Mouse (Mus musculus) kidney, postnatal 0 days (tissue): ENCODE data around the gene Nt5m. TPM values are rescaled to one million over a fixed set of nuclear protein-coding genes. Genes with fewer than 3 reads are reported as not detected.
A peak's percentile ranks its signal among the peaks of the same experiment; 100 is the strongest.

ENCODE experiments used
- ATAC-seq: fragments of 200-750 bp; cut with Nextera tagmentation; replicated peaks from 2 replicates; pipeline ENCODE4 v1.8.0; 2017; ENCODE audit warnings: low read depth, moderate number of reproducible peaks, moderate TSS enrichment, moderate library complexity; ENCODE audit not compliant: low FRiP score
- DNase-seq: peaks from one replicate; pipeline ENCODE4 v3.0.0-alpha.2; 2016; ENCODE audit warnings: low spot score
- H3K27ac ChIP-seq: fragments of 300-500 bp; sonication (generic); 2 replicates; pipeline ENCODE4 v1.5.1; 2014; ENCODE audit warnings: mild to moderate bottlenecking
- H3K27me3 ChIP-seq: fragments of 300-500 bp; sonication (generic); 2 replicates; pipeline ENCODE4 v1.6.1; 2014; ENCODE audit warnings: low read length, mixed read lengths; ENCODE audit not compliant: insufficient read depth
- H3K36me3 ChIP-seq: fragments of 300-500 bp; sonication (generic); 2 replicates; pipeline ENCODE4 v1.6.1; 2014; ENCODE audit warnings: low read length, mixed read lengths; ENCODE audit not compliant: insufficient read depth
- H3K4me1 ChIP-seq: fragments of 300-500 bp; sonication (generic); replicated peaks from 2 replicates; pipeline ENCODE4 v1.6.1; 2014; ENCODE audit warnings: antibody characterized with exemption, low read length, mixed read lengths; ENCODE audit not compliant: insufficient read depth
- H3K4me2 ChIP-seq: fragments of 300-500 bp; sonication (generic); 2 replicates; pipeline ENCODE4 v1.6.1; 2014; ENCODE audit warnings: mild to moderate bottlenecking, low read length, moderate library complexity, mixed read lengths
- H3K4me3 ChIP-seq: fragments of 300-500 bp; sonication (generic); replicated peaks from 2 replicates; pipeline ENCODE4 v1.5.1; 2014; ENCODE audit warnings: low read depth, low read length
- H3K9ac ChIP-seq: fragments of 300-500 bp; sonication (generic); 2 replicates; pipeline ENCODE4 v1.6.1; 2014; ENCODE audit warnings: low read depth, low read length
- H3K9me3 ChIP-seq: fragments of 300-500 bp; sonication (generic); replicated peaks from 2 replicates; pipeline ENCODE4 v1.6.1; 2016; ENCODE audit warnings: low read length, inconsistent platforms, mixed read lengths
- CTCF ChIP-seq: IDR thresholded peaks from 2 replicates; pipeline ENCODE4 v1.5.1; 2016; ENCODE audit warnings: antibody characterized with exemption, low read depth, mild to moderate bottlenecking, moderate library complexity
- WGBS: fragments of 180-500 bp; shearing (Covaris S2); extraction: QIAGEN DNeasy Blood & Tissue Kit; methylation state at CpG from one replicate; pipeline ENCODE4 v1.1.7; 2014; 5-methylcytosine and 5-hydroxymethylcytosine counted together
- polyA plus RNA-seq: library from polyadenylated mRNA; unstranded; fragments of >200 nt; fragmentation: Nextera tagmentation; extraction: Ambion mirVana; gene quantifications from 2 replicates; pipeline ENCODE4 v1.2.1, GENCODE M21; 2015

Gene Nt5m
- polyA plus RNA-seq, 1 experiment from 2014 or later, result 41.1 TPM

DNA sequence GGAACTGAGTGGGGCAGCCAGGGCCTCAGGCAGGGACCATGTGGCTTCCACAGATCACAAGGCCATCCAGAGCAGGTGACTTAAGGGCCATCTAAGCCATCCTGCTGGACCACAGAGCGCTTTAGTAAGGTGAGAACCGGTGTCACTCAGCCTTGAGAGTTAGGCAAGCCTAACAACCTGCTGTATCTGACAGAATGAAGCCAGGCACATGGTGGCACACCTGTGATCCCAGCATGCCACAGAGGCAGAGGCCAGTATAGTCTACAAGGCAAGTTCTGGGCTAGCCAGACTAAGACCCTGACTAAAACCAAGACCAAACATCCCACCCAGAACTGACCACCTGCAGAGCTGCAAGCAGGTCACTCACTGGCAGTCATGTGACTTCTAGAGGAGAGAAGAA, 33.6 kb upstream of the Nt5m start:
- Histone ChIP-seq H3K27ac (no peak overlapping the region), H3K9me3 (no peaks in the 10 kb centered on the region), H3K4me3 (no peak overlapping the region), H3K9ac (no peak overlapping the region), H3K27me3 (no peaks in the 10 kb centered on the region), H3K4me1 (peaks cover 8% of the 10 kb centered on the region), H3K4me2 (no peak overlapping the region), H3K36me3 (peaks cover 57% of the 10 kb centered on the region)
- 95% methylated on average over 2 of the region's 2 CpGs for WGBS
- DNase-seq (no peak), ATAC-seq (no peak)
- no peak for TF ChIP-seq CTCF

DNA sequence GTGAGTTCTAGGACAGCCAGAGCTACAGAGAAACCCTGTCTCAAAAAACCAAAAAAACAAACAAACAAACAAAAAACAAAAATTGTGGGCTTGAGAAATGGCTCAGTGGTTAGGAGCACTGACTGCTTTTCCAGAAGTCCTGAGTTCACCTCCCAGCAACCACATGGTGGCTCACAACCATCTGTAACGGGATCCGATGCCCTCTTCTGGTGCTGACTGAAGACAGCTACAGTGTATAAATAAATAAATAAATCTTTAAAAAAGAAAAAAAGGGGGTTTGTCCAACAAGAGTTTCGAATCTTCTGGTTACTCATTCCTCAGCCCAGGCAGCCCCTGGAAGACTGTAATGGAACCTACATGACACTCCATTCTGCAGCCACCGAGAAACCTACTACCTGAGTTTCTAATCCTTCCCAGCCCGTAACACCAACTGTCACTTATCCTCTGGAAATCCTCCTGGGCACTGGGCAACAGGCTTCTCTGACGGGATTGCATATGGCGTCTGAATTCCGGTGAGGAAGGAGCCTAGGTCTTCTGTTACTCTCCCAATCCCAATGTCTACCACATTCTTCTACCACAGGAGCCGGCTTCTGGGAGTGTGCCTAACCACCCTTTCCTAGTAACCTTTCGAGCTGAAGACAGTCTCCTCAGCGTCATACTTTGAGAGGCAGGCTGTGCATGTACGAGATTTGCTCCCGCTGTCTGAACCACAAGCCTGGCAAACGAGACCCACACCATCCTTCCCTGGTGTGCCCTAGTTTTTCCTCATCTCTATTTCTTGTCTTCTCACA, 30.9 kb upstream of the Nt5m start:
- Histone ChIP-seq H3K4me3 (peak overlapping the region; percentile 77), H3K4me2 (peak overlapping the region; percentile 85), H3K27me3 (no peaks in the 10 kb centered on the region), H3K9ac (peak overlapping the region; percentile 90; the same call in 1 of the 2 replicates), H3K36me3 (peaks cover 33% of the 10 kb centered on the region), H3K9me3 (no peaks in the 10 kb centered on the region), H3K27ac (peak overlapping the region; percentile 25; the same call in 1 of the 2 replicates), H3K4me1 (peaks cover 8% of the 10 kb centered on the region)
- ATAC-seq (no peak), DNase-seq (no peak)
- TF ChIP-seq CTCF, result peak; percentile 40
- WGBS, result 69% methylated on average over 14 of the region's 14 CpGs

DNA sequence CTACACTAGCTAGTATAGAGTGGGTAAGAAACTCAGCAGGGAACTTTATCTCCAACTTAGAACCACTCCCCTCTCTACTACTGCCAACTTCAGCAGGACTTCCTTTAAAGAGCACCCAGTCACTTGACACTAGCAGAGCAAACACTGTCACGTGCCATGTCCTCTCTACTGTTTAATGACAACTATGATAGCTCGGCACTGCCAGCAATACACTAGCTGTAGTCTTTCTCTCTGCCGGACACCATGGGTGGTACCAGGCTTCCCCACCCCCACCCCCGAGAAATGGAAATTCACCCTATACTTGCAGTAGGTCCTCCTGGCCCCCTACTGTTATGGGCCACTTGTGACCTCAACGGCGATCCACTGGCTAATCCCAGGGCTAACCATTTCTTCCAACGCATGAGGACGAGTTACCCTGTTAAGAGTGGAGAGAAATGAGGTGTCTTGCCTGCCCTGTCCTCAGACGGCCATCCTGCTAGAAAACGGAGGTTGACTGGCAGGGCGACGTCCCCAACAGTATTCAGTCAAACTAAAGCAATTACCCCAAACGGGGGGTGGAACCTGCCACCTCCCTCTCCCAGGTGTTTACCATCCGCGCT, 30.1 kb upstream of the Nt5m start:
- H3K4me1 ChIP-seq, result peaks cover 8% of the 10 kb centered on the region
- DNase-seq (peak; percentile 75), ATAC-seq (peak; percentile 25)
- peak overlapping the region; percentile 85 for H3K4me2 ChIP-seq
- TF ChIP-seq CTCF, result no peak
- 1% methylated on average over 15 of the region's 15 CpGs for WGBS
- peak overlapping the region; percentile 90 for H3K9ac ChIP-seq
- H3K36me3 ChIP-seq, result peaks cover 27% of the 10 kb centered on the region
- H3K27ac ChIP-seq, result peak overlapping the region; percentile 95
- peak overlapping the region; percentile 77 for H3K4me3 ChIP-seq
- no peaks in the 10 kb centered on the region for H3K9me3 ChIP-seq
- H3K27me3 ChIP-seq, result no peaks in the 10 kb centered on the region

DNA sequence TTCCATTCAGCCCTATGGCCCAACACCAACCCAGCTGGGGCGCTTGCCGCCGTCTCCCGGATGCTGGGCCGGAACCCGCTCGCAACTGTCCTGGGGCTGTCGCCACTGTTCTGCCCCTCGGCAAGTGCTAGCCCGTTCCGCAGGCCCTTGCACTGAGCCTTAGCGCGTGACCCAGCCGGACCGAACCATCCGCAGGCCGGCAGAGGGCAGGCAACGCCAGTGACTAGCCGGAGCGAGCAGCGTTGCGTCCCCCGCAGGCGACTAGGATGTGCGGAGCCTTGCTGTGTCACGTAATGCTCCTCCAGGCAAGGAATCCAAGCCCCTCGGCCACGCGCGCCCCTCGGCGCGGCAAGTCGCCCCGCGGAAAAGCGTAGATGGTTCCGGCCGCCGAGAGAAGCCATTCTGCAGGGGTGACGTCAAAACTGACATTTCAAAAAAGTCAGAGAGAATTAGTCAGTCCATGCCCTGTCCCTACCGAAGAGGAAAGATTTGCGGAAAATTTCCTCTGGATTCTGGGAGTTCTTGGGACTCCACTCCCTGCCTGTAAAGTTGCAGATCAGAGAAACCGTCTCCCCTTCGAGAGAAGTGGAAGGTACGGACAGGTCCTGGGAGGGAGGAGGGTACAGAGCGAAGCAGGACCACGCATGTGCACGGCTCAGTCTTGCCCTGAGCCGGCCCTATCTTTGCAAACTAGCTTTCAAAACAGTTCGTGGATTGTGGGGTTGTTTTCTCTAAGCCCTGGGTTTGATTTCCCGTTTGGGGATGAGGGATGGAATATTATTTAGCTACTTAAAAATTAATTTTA, 29.4 kb upstream of the Nt5m start, which contains the start of gene Flcn:
TSS of gene Flcn (minus strand) at position 347 of the 805 bp plus-strand sequence.
- ATAC-seq, result peak; percentile 91
- H3K4me2 ChIP-seq, result peak within 1 kb of the TSS; percentile 85
- H3K4me3 ChIP-seq, result peak within 1 kb of the TSS; percentile 77
- peaks cover 8% of the 10 kb centered on the region for H3K4me1 ChIP-seq
- TF ChIP-seq CTCF, result peak; percentile 50
- H3K27ac ChIP-seq, result peak within 1 kb of the TSS; percentile 95
- peak within 1 kb of the TSS; percentile 90 for H3K9ac ChIP-seq
- peaks cover 20% of the 10 kb centered on the region; the same call in 1 of the 2 replicates for H3K36me3 ChIP-seq
- under 1% methylated on average over 52 of the region's 52 CpGs for WGBS
- peak; percentile 96 for DNase-seq
- H3K9me3 ChIP-seq, result no peaks in the 10 kb centered on the region
- no peaks in the 10 kb centered on the region for H3K27me3 ChIP-seq

DNA sequence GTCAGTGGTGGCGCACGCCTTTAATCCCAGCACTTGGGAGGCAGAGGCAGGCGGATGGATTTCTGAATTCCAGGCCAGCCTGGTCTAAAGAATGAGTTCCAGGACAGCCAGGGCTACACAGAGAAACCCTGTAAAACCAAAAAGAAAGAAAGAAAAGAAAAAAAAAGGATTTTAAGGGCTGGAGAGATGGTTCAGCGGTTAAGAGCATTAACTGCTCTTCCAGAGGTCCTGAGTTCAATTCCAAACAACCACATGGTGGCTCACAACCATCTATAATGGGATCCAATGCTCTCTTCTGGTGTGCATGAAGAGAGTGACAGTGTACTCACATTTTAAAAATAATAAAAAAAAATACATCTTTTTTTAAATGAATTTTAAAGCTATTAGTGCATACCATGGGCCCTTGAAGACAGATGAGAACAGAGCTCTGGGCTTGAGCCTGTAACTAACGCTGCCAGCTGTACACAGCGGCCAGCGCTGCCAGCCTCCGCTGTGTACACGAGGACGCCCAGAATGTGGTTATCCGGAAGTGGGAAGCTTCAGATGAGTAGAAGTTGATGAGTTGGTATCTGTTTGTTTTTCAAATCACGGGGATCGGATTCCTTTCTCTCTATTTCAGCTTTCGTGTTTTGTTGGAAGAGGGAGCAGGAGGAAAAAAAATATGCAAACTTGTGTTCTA, 28.6 kb upstream of the Nt5m start:
- WGBS, result 56% methylated on average over 14 of the region's 14 CpGs
- Histone ChIP-seq H3K9ac (peak overlapping the region; percentile 90), H3K9me3 (no peaks in the 10 kb centered on the region), H3K4me2 (peak overlapping the region; percentile 85), H3K4me1 (peaks cover 8% of the 10 kb centered on the region), H3K4me3 (peak overlapping the region; percentile 77), H3K36me3 (peaks cover 17% of the 10 kb centered on the region; the same call in 1 of the 2 replicates), H3K27ac (peak overlapping the region; percentile 95), H3K27me3 (no peaks in the 10 kb centered on the region)
- no peak for ATAC-seq
- DNase-seq, result no peak
- TF ChIP-seq CTCF, result no peak

DNA sequence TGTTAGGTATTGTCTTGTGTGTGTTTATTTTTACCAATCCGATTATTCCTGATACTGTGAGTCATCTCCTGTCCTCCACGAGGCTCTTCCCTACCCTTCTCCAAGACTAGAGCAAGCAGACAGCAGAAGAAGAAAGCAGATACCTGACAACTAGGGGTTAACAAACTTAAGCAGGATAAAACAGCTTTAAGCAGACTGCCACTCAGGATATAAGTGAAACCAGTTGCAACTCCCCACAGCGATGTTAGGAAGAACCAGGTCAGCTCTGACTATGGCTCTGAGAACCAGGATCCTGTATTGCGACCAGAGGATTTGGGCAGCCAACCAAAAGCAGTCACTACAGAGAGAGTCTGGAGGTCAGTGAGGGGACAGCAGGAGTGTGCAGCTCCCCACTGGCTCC, 28.0 kb upstream of the Nt5m start:
- Histone ChIP-seq H3K27ac (no peak overlapping the region), H3K9ac (no peak overlapping the region), H3K36me3 (peaks cover 12% of the 10 kb centered on the region), H3K27me3 (no peaks in the 10 kb centered on the region), H3K4me3 (no peak overlapping the region), H3K4me1 (peaks cover 8% of the 10 kb centered on the region), H3K4me2 (peak overlapping the region; percentile 85; the same call in 1 of the 2 replicates), H3K9me3 (no peaks in the 10 kb centered on the region)
- ATAC-seq (no peak), DNase-seq (no peak)
- 69% methylated on average over 4 of the region's 4 CpGs for WGBS
- TF ChIP-seq CTCF, result no peak
